In genomic region chr4:100056446-100056845, GRCm38 (mm10) we compare ENCODE assay signal across 20 mouse cellular contexts. TPM values are rescaled to one million over a fixed set of nuclear protein-coding genes. Genes with fewer than 3 reads are reported as not detected.
A peak's percentile ranks its signal among the peaks of the same experiment; 100 is the strongest.
DNase-seq lines count a peak whose midpoint lies in the region; ATAC-seq and TF ChIP-seq lines count a peak whose summit lies in the region.
"Had no signal": no experiment of that assay in that cellular context is flagged by ENCODE, and none has a peak within 500 bp of the region (broad histone marks: within the 10 kb centered on the region; RNA-seq: fewer than 3 reads in every experiment).

No protein-coding gene starts in this region.

- no peak overlapping the region for H3K4me2 ChIP-seq in heart, embryonic 11.5 days
- no peak overlapping the region for H3K4me2 ChIP-seq in stomach, embryonic 16.5 days (ENCODE audit: low read depth, low read length)
- no peak overlapping the region for H3K4me2 ChIP-seq in stomach, postnatal 0 days (replicated peaks; ENCODE audit: low read depth)
- no peak overlapping the region for H3K4me2 ChIP-seq in limb, embryonic 12.5 days
- H3K4me2 ChIP-seq: forebrain, embryonic 13.5 days; heart, embryonic 13.5 days; hindbrain, embryonic 15.5 days; liver, embryonic 13.5 days; lung, embryonic 15.5 days; neural tube, embryonic 12.5 days had no signal

- no peaks in the 10 kb centered on the region for H3K27me3 ChIP-seq in heart, embryonic 11.5 days (ENCODE audit: control insufficient read depth, insufficient read depth, low read length)
- no peaks in the 10 kb centered on the region for H3K27me3 ChIP-seq in stomach, embryonic 16.5 days (ENCODE audit: control insufficient read depth, insufficient read depth, low read length)
- no peaks in the 10 kb centered on the region for H3K27me3 ChIP-seq in stomach, postnatal 0 days (ENCODE audit: control insufficient read depth, insufficient read depth, low read length)
- no peaks in the 10 kb centered on the region for H3K27me3 ChIP-seq in limb, embryonic 12.5 days
- H3K27me3 ChIP-seq: forebrain, embryonic 13.5 days; heart, embryonic 13.5 days; hindbrain, embryonic 15.5 days; liver, embryonic 13.5 days; lung, embryonic 15.5 days; neural tube, embryonic 12.5 days had no signal

- DNase-seq in heart, adult 9 months (ENCODE audit: low spot score in 2 of 2): peak; percentile 26 to 45
- no peak for DNase-seq in stomach, postnatal 0 days (ENCODE audit: low spot score)
- DNase-seq in layer of hippocampus, adult 9-10 months (ENCODE audit: low spot score): no peak
- no peak for DNase-seq in frontal cortex, postnatal 14 days (ENCODE audit: low spot score in 2 of 2)
- DNase-seq: adrenal gland, postnatal 36 days; cerebellum, adult 11-12 months; cerebellum, postnatal 36 days; liver, embryonic 13.5 days; thymus, adult 18-20 months had no signal

- ATAC-seq in heart, embryonic 11.5 days (replicated peaks; ENCODE audit: insufficient number of reproducible peaks, low FRiP score, low TSS enrichment): no peak
- no peak for ATAC-seq in stomach, embryonic 16.5 days (ENCODE audit: insufficient read depth, low FRiP score)
- ATAC-seq in stomach, postnatal 0 days (ENCODE audit: low FRiP score, low TSS enrichment): no peak
- no peak for ATAC-seq in limb, embryonic 12.5 days (ENCODE audit: insufficient number of reproducible peaks, insufficient read depth, low FRiP score, low TSS enrichment, low read depth)
- ATAC-seq: forebrain, embryonic 13.5 days; intestine, postnatal 0 days had no signal

- TF ChIP-seq EP300 in stomach, postnatal 0 days (optimal IDR thresholded peaks at IDR 0.05): no peak

- no peak overlapping the region for H3K9ac ChIP-seq in heart, embryonic 11.5 days (ENCODE audit: low read depth, low read length)
- no peak overlapping the region for H3K9ac ChIP-seq in stomach, embryonic 16.5 days (ENCODE audit: low read length)
- no peak overlapping the region for H3K9ac ChIP-seq in stomach, postnatal 0 days (ENCODE audit: low read length)
- H3K9ac ChIP-seq in limb, embryonic 12.5 days (replicated peaks): no peak overlapping the region
- H3K9ac ChIP-seq: forebrain, embryonic 13.5 days; heart, embryonic 13.5 days; hindbrain, embryonic 15.5 days; liver, embryonic 13.5 days; lung, embryonic 15.5 days; neural tube, embryonic 12.5 days had no signal

- H3K4me3 ChIP-seq in heart, embryonic 11.5 days (ENCODE audit: low read depth, low read length): no peak overlapping the region
- H3K4me3 ChIP-seq in stomach, embryonic 16.5 days (replicated peaks; ENCODE audit: low read length): no peak overlapping the region
- H3K4me3 ChIP-seq in stomach, postnatal 0 days (ENCODE audit: low read depth, low read length): no peak overlapping the region
- no peak overlapping the region for H3K4me3 ChIP-seq in limb, embryonic 12.5 days (replicated peaks)
- H3K4me3 ChIP-seq: forebrain, embryonic 13.5 days; heart, embryonic 13.5 days; hindbrain, embryonic 15.5 days; liver, embryonic 13.5 days; lung, embryonic 15.5 days; midbrain, embryonic 10.5 days; neural tube, embryonic 12.5 days had no signal

- H3K9me3 ChIP-seq in heart, embryonic 11.5 days (replicated peaks; ENCODE audit: control insufficient read depth, low read length): no peaks in the 10 kb centered on the region
- no peaks in the 10 kb centered on the region for H3K9me3 ChIP-seq in stomach, embryonic 16.5 days (replicated peaks; ENCODE audit: control insufficient read depth, low read length)
- H3K9me3 ChIP-seq in stomach, postnatal 0 days (ENCODE audit: control insufficient read depth, low read length): no peaks in the 10 kb centered on the region
- no peaks in the 10 kb centered on the region for H3K9me3 ChIP-seq in limb, embryonic 12.5 days
- H3K9me3 ChIP-seq: forebrain, embryonic 13.5 days; heart, embryonic 13.5 days; hindbrain, embryonic 15.5 days; liver, embryonic 13.5 days; lung, embryonic 15.5 days; midbrain, embryonic 10.5 days; neural tube, embryonic 12.5 days had no signal

- WGBS in heart, embryonic 11.5 days (ENCODE audit: insufficient replicate concordance): 72% methylated on average over 4 of the region's 4 CpGs
- WGBS in stomach, embryonic 16.5 days: 64% methylated on average over 4 of the region's 4 CpGs
- 57% methylated on average over 4 of the region's 4 CpGs for WGBS in stomach, postnatal 0 days
- WGBS in limb, embryonic 12.5 days: 55% methylated on average over 4 of the region's 4 CpGs

- no peak overlapping the region for H3K27ac ChIP-seq in heart, embryonic 11.5 days (ENCODE audit: low read depth, low read length)
- H3K27ac ChIP-seq in stomach, embryonic 16.5 days (ENCODE audit: low read length): peak overlapping the region; percentile 49; the same call in 1 of the 2 replicates
- H3K27ac ChIP-seq in stomach, postnatal 0 days (replicated peaks): no peak overlapping the region
- H3K27ac ChIP-seq in limb, embryonic 12.5 days: peak overlapping the region; percentile 64
- H3K27ac ChIP-seq: forebrain, embryonic 13.5 days; heart, embryonic 13.5 days; hindbrain, embryonic 15.5 days; liver, embryonic 13.5 days; lung, embryonic 15.5 days; macrophage; midbrain, embryonic 10.5 days; neural tube, embryonic 12.5 days had no signal

- no peaks in the 10 kb centered on the region for H3K4me1 ChIP-seq in heart, embryonic 11.5 days (ENCODE audit: control insufficient read depth, insufficient read depth, low read length)
- H3K4me1 ChIP-seq in stomach, embryonic 16.5 days (ENCODE audit: control insufficient read depth, insufficient read depth, low read length): peaks cover 12% of the 10 kb centered on the region
- H3K4me1 ChIP-seq in stomach, postnatal 0 days (replicated peaks; ENCODE audit: control insufficient read depth, insufficient read depth): no peaks in the 10 kb centered on the region
- H3K4me1 ChIP-seq in limb, embryonic 12.5 days (replicated peaks): peaks cover 35% of the 10 kb centered on the region
- H3K4me1 ChIP-seq: forebrain, embryonic 13.5 days; liver, embryonic 13.5 days; neural tube, embryonic 12.5 days had no signal

- no peaks in the 10 kb centered on the region for H3K36me3 ChIP-seq in heart, embryonic 11.5 days (ENCODE audit: control insufficient read depth, insufficient read depth, low read length)
- no peaks in the 10 kb centered on the region for H3K36me3 ChIP-seq in stomach, embryonic 16.5 days (ENCODE audit: control insufficient read depth, insufficient read depth, low read length)
- H3K36me3 ChIP-seq in stomach, postnatal 0 days (ENCODE audit: control insufficient read depth, insufficient read depth, low read length): no peaks in the 10 kb centered on the region
- H3K36me3 ChIP-seq in limb, embryonic 12.5 days: no peaks in the 10 kb centered on the region
- H3K36me3 ChIP-seq: heart, embryonic 13.5 days; hindbrain, embryonic 15.5 days; liver, embryonic 13.5 days; lung, embryonic 15.5 days; midbrain, embryonic 10.5 days; neural tube, embryonic 12.5 days had no signal

- TF ChIP-seq CTCF in stomach, postnatal 0 days (IDR thresholded peaks at IDR 0.05; ENCODE audit: low read depth): no peak

RNA-seq across cellular contexts. Expression of gene Ror1, which starts 39.1 kb away (rescaled TPM):
- polyA plus RNA-seq in heart, embryonic 11.5 days (2014; fragmentation: Nextera tagmentation; extraction: Ambion mirVana): 7.3 and 9.7 TPM in 2 replicates
- 5.5 and 6.4 TPM in 2 replicates for polyA plus RNA-seq in stomach, embryonic 16.5 days (2015; fragmentation: Nextera tagmentation; extraction: Ambion mirVana)
- polyA plus RNA-seq in stomach, postnatal 0 days (2015; fragmentation: Nextera tagmentation; extraction: Ambion mirVana): 2.6 and 3.1 TPM in 2 replicates
- 11.2 and 11.5 TPM in 2 replicates for polyA plus RNA-seq in limb, embryonic 12.5 days (2016; fragmentation: Nextera tagmentation; extraction: Ambion mirVana)
- polyA plus RNA-seq: macrophage had no signal

Comparison
In these comparisons a context has a peak if more than half of its experiments do, and no peak if none do; other contexts are left out.
1. H3K27ac ChIP-seq: peak in stomach, embryonic 16.5 days (single experiment) and limb, embryonic 12.5 days (single experiment); none in heart, embryonic 11.5 days (single experiment) and stomach, postnatal 0 days (single experiment).
2. DNase-seq: peak in heart, adult 9 months (2 of 2); none in stomach, postnatal 0 days (single experiment), layer of hippocampus, adult 9-10 months (single experiment) and frontal cortex, postnatal 14 days (0 of 2).